Mouse (Mus musculus) lung, adult 2 months (tissue): ENCODE data around the gene Telo2. TPM values are rescaled to one million over a fixed set of nuclear protein-coding genes. Genes with fewer than 3 reads are reported as not detected.
A peak's percentile ranks its signal among the peaks of the same experiment; 100 is the strongest.

ENCODE experiments used
- DNase-seq: peaks from one replicate; pipeline ENCODE4 v3.0.0; 2022
- H3K4me1 ChIP-seq: fragments of 200-500 bp; 2 replicates; pipeline ENCODE4 v1.6.1; 2011; ENCODE audit warnings: low read length; ENCODE audit not compliant: control insufficient read depth, insufficient read depth
- H3K4me3 ChIP-seq: fragments of 200-500 bp; replicated peaks from 2 replicates; pipeline ENCODE3; 2011; ENCODE audit warnings: low read depth, mild to moderate bottlenecking, control low read depth, low read length; ENCODE audit errors: extremely low read depth
- CTCF ChIP-seq: fragments of 200-500 bp; IDR thresholded peaks from 2 replicates; pipeline ENCODE4 v1.5.1; 2011; ENCODE audit warnings: mild to moderate bottlenecking, low read length, control low read depth; ENCODE audit not compliant: insufficient read depth
- POLR2A ChIP-seq: fragments of 200-500 bp; IDR thresholded peaks from 2 replicates; pipeline ENCODE4 v1.6.1; 2011; ENCODE audit warnings: low read depth, mild to moderate bottlenecking, control low read depth, low read length, borderline replicate concordance; ENCODE audit errors: extremely low read depth
- WGBS: fragments of 180-500 bp; shearing (Covaris S2); methylation state at CpG from one replicate; pipeline ENCODE4 v1.1.7; 2018; 5-methylcytosine and 5-hydroxymethylcytosine counted together
- polyA plus RNA-seq: library from polyadenylated mRNA; depleted of rRNA; stranded (reverse); fragments of >200 nt; gene quantifications from 2 replicates; pipeline ENCODE4 v1.2.3, GENCODE M21; 2012

Telo2 gene
- polyA plus RNA-seq, 1 experiment: 19.2 TPM

DNA sequence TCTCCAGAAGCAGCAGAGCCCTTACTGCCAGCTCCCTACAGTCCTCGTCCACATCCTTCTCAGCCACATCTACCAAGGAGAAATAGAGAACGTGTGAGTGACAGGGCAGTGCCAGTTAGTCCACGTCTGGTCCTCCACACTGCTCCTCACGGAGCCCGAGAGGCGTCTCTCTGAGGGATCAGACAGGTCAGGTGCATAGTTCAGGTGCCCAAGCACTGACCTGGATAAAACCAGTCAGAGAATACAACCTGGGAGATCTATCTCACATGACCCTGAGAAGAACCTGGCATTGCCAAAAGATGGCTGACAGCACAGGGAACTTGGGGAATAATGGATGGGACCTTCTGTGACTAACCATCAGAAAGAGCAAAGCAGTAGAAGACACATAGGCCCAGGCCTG is 15.7 kb downstream of the Telo2 start:
- H3K4me3 ChIP-seq: no peak overlapping the region
- TF ChIP-seq POLR2A: no peak
- no peak for TF ChIP-seq CTCF
- 93% methylated on average over 6 of the region's 6 CpGs for WGBS
- H3K4me1 ChIP-seq: no peaks in the 10 kb centered on the region
- DNase-seq: no peak

- Histone ChIP-seq H3K4me3 (no peak overlapping the region), H3K4me1 (no peaks in the 10 kb centered on the region)
- WGBS: 92% methylated on average over 2 of the region's 2 CpGs
- TF ChIP-seq POLR2A (no peak), CTCF (no peak)
- no peak for DNase-seq
Measured at GRCm38 (mm10) chr17:25096221-25096620, 19.5 kb downstream of the Telo2 start.

DNA sequence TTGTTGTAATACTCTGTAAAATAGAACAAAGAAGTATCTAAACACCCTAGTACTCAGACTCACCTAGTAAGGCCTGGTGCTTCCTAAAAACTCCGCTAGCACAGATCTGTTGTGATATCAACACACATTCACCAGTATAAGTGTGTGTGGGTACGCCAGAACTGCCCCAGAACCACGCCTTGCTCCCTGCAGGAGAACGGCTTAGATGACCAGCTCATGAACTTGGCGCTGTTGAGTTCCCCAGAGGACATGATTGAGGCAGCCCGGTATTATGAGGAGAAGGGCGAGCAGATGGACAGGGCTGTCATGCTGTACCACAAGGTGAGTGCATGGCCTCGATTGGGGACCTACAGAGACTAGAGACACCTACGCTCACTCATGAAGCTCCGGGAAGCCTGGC is 25.3 kb downstream of the Telo2 start:
- no peak overlapping the region for H3K4me3 ChIP-seq
- 91% methylated on average over 10 of the region's 10 CpGs for WGBS
- no peaks in the 10 kb centered on the region for H3K4me1 ChIP-seq
- DNase-seq: no peak
- TF ChIP-seq POLR2A (no peak), CTCF (no peak)

- WGBS: 91% methylated on average over 10 of the region's 10 CpGs
- TF ChIP-seq CTCF (no peak), POLR2A (no peak)
- no peak for DNase-seq
- Histone ChIP-seq H3K4me1 (no peaks in the 10 kb centered on the region; the same call in 1 of the 2 replicates), H3K4me3 (no peak overlapping the region)
Measured at GRCm38 (mm10) chr17:25089158-25089557, 26.6 kb downstream of the Telo2 start.

GRCm38 (mm10) chr17:25086724-25087123 is 29.0 kb downstream of the Telo2 start:
- TF ChIP-seq POLR2A (no peak), CTCF (no peak)
- 82% methylated on average over 7 of the region's 7 CpGs for WGBS
- peaks cover 12% of the 10 kb centered on the region for H3K4me1 ChIP-seq
- no peak overlapping the region for H3K4me3 ChIP-seq
- DNase-seq: no peak

GRCm38 (mm10) chr17:25084835-25085385 is 30.9 kb downstream of the Telo2 start:
- no peak overlapping the region for H3K4me3 ChIP-seq
- whole genome bisulfite sequencing: 82% methylated on average over 13 of the region's 13 CpGs
- DNase-seq: no peak
- peaks cover 13% of the 10 kb centered on the region for H3K4me1 ChIP-seq
- TF ChIP-seq CTCF: no peak

- DNase-seq: no peak
- TF ChIP-seq POLR2A (peak; percentile 32; the same call in 1 of the 2 replicates), CTCF (peak; percentile 61)
- Histone ChIP-seq H3K4me1 (peaks cover 13% of the 10 kb centered on the region), H3K4me3 (peak within 1 kb of the TSS; percentile 20)
- WGBS: 22% methylated on average over 7 of the region's 7 CpGs
Measured at GRCm38 (mm10) chr17:25083444-25083931, 32.3 kb downstream of the Telo2 start, which contains the start of gene Tmem204. Gene Tmem204 (minus strand): TSS chr17:25083591.

- Histone ChIP-seq H3K4me1 (peaks cover 13% of the 10 kb centered on the region), H3K4me3 (no peak overlapping the region)
- TF ChIP-seq CTCF (no peak), POLR2A (no peak)
- 42% methylated on average over 3 of the region's 3 CpGs for WGBS
- DNase-seq: no peak
Measured at GRCm38 (mm10) chr17:25082887-25083286, 32.9 kb downstream of the Telo2 start.

DNA sequence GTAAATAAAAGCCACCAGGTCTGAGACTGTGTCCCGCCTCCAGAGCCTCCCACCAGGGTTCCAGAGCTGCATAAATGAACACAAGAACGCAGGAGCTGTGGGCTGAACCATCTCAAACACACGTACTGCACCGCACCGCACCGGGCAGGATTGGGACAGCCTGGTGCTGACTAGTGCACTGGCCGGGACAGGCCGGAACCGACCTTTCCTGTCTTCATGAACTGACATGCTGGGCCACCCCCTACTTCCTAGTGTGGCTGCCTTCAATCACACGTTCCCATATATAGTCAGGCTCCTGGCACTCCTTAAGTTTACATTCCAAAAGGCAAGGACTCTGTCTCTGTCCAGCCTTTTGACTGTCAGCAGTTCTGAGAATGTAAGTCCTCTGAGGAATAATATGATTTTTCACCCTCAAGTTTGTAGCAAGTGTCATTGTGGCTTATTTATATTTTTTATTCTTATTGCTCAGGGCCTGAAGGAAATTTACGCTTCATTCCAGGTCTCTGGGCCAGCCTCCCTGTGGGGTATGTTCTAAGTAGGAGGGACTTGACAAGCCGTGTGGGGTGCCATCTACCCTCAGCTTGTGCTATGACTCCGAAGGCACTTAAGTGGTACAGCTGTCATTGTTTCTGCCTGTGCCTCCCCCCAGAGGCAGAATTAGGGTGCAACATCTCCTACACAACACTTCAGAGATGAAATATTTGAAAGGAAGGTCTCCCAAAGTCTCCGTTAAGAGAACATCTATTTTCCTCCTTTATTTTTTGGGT is 33.5 kb downstream of the Telo2 start:
- WGBS: 24% methylated on average over 14 of the region's 14 CpGs
- H3K4me1 ChIP-seq: peaks cover 13% of the 10 kb centered on the region
- peak overlapping the region; percentile 44 for H3K4me3 ChIP-seq
- DNase-seq: no peak
- peak; percentile 36 for TF ChIP-seq CTCF
- TF ChIP-seq POLR2A: peak; percentile 91; the same call in 1 of the 2 replicates

DNA sequence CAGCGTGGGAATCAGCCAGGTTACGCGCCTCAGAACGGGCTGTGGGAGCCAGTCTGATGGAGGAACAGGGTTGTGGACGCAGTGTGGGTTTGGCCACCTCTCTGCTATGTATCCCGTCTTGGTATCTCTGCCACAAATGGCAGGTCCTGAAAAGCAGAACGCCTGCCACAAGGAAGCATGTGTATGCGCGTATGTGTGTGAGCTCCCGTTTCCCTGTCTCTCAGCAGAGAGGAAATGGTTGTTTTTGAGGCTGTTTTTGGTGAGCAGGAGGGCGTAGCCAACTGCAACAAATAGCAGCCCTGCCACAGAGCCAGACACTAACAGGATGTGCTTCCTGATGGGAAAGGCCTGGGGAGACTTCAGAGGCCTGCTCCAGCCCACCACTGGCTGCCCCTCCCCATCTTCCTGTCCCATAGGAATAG is 34.8 kb downstream of the Telo2 start:
- peak overlapping the region; percentile 94 for H3K4me3 ChIP-seq
- TF ChIP-seq POLR2A (peak; percentile 99), CTCF (no peak)
- peak; percentile 68 for DNase-seq
- peaks cover 16% of the 10 kb centered on the region for H3K4me1 ChIP-seq
- WGBS: 35% methylated on average over 11 of the region's 11 CpGs
